In the genomic region with DNA sequence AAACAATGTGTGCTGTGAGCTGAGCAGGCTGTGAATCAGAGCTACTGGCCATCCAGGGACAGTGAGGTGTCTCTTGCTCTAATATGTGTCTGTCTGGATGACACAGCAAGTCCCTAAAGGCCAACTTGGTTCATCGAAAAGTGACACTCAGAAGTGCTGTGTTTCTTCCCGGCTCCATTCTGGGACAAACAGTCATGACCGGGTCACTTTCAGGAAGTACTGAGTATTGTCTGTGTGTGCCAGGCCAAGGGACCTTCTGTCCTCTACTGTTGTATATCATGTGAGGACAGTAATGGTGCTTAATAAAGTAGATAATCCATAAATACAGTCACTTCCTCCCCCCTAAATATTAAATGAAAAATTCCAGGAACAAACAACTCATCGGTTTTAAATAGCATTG, we compare ENCODE assay signal across 15 mouse cellular contexts.
DNase-seq lines count a peak whose midpoint lies in the region; ATAC-seq and TF ChIP-seq lines count a peak whose summit lies in the region.
"Had no signal": no experiment of that assay in that cellular context is flagged by ENCODE, and none has a peak within 500 bp of the region (broad histone marks: within the 10 kb centered on the region; RNA-seq: fewer than 3 reads in every experiment).

No protein-coding gene starts in this region.

- no peak for TF ChIP-seq POLR2A in heart, adult 2 months (IDR thresholded peaks at IDR 0.05; ENCODE audit: insufficient read depth, low read depth, low read length)

- H3K9ac ChIP-seq in heart, adult 2 months (ENCODE audit: low read depth, low read length), result no peak overlapping the region
- no peak overlapping the region for H3K9ac ChIP-seq in lung, embryonic 14.5 days
- no peak overlapping the region for H3K9ac ChIP-seq in midbrain, embryonic 15.5 days
- H3K9ac ChIP-seq: heart, embryonic 13.5 days; hindbrain, embryonic 12.5 days; intestine, embryonic 15.5 days; liver, embryonic 15.5 days; midbrain, embryonic 12.5 days had no signal

- H3K4me3 ChIP-seq in heart, adult 2 months, result no peak overlapping the region
- H3K4me3 ChIP-seq in lung, embryonic 14.5 days (ENCODE audit: low read depth, low read length), result no peak overlapping the region
- H3K4me3 ChIP-seq in midbrain, embryonic 15.5 days, result no peak overlapping the region
- H3K4me3 ChIP-seq: heart, embryonic 13.5 days; hindbrain, embryonic 12.5 days; intestine, embryonic 15.5 days; liver, embryonic 15.5 days; midbrain, embryonic 12.5 days had no signal

- no peaks in the 10 kb centered on the region for H3K79me2 ChIP-seq in heart, adult 2 months (replicated peaks; ENCODE audit: control insufficient read depth, insufficient read depth, low read length)

- no peaks in the 10 kb centered on the region for H3K36me3 ChIP-seq in heart, adult 2 months (ENCODE audit: control insufficient read depth, insufficient read depth, low read length)
- H3K36me3 ChIP-seq in lung, embryonic 14.5 days (ENCODE audit: insufficient read depth), result no peaks in the 10 kb centered on the region
- no peaks in the 10 kb centered on the region for H3K36me3 ChIP-seq in midbrain, embryonic 15.5 days (replicated peaks)
- H3K36me3 ChIP-seq: heart, embryonic 13.5 days; hindbrain, embryonic 12.5 days; intestine, embryonic 15.5 days; liver, embryonic 15.5 days; midbrain, embryonic 12.5 days had no signal

- H3K4me1 ChIP-seq in heart, adult 2 months (ENCODE audit: control insufficient read depth, insufficient read depth, low read length), result peaks cover 15% of the 10 kb centered on the region
- no peaks in the 10 kb centered on the region for H3K4me1 ChIP-seq in lung, embryonic 14.5 days (ENCODE audit: insufficient read depth)
- H3K4me1 ChIP-seq in midbrain, embryonic 15.5 days, result no peaks in the 10 kb centered on the region
- H3K4me1 ChIP-seq: hindbrain, embryonic 12.5 days; intestine, embryonic 15.5 days; liver, embryonic 15.5 days; midbrain, embryonic 12.5 days had no signal

- intact Hi-C loops in heart, adult 2 months (cut with DNase I), result loop anchor here (5.0 kb wide), 2 partner anchors 53 to 123 kb away; a partner anchor contains a TSS
- intact Hi-C loops in heart, postnatal 36 days (cut with DNase I), result loop anchor here (5.0 kb wide), 2 partner anchors 58 to 127 kb away; no protein-coding TSS in a partner anchor

- peak overlapping the region; percentile 30 for H3K27ac ChIP-seq in heart, adult 2 months
- no peak overlapping the region for H3K27ac ChIP-seq in lung, embryonic 14.5 days (ENCODE audit: low read depth)
- no peak overlapping the region for H3K27ac ChIP-seq in midbrain, embryonic 15.5 days
- H3K27ac ChIP-seq: heart, embryonic 13.5 days; hindbrain, embryonic 12.5 days; intestine, embryonic 15.5 days; liver, embryonic 15.5 days; midbrain, embryonic 12.5 days had no signal

- no peak for ATAC-seq in lung, embryonic 14.5 days (ENCODE audit: insufficient read depth)
- no peak for ATAC-seq in midbrain, embryonic 15.5 days (replicated peaks)
- ATAC-seq: activated CD4-positive, CD25-positive, alpha-beta regulatory T cell, adult 4 months; intestine, embryonic 15.5 days had no signal

- no peaks in the 10 kb centered on the region for H3K27me3 ChIP-seq in heart, adult 2 months (ENCODE audit: control insufficient read depth, insufficient read depth, low read length)
- H3K27me3 ChIP-seq in lung, embryonic 14.5 days (ENCODE audit: insufficient read depth, low read length), result no peaks in the 10 kb centered on the region
- no peaks in the 10 kb centered on the region for H3K27me3 ChIP-seq in midbrain, embryonic 15.5 days (replicated peaks)
- H3K27me3 ChIP-seq: heart, embryonic 13.5 days; hindbrain, embryonic 12.5 days; intestine, embryonic 15.5 days; liver, embryonic 15.5 days; midbrain, embryonic 12.5 days had no signal

- no peaks in the 10 kb centered on the region for H3K9me3 ChIP-seq in lung, embryonic 14.5 days (ENCODE audit: low read depth, low read length)
- H3K9me3 ChIP-seq in midbrain, embryonic 15.5 days, result no peaks in the 10 kb centered on the region
- H3K9me3 ChIP-seq: heart, embryonic 13.5 days; hindbrain, embryonic 12.5 days; intestine, embryonic 15.5 days; liver, embryonic 15.5 days; midbrain, embryonic 12.5 days had no signal

- no peak overlapping the region for H3K4me2 ChIP-seq in lung, embryonic 14.5 days
- no peak overlapping the region for H3K4me2 ChIP-seq in midbrain, embryonic 15.5 days
- H3K4me2 ChIP-seq: heart, embryonic 13.5 days; hindbrain, embryonic 12.5 days; intestine, embryonic 15.5 days; liver, embryonic 15.5 days; midbrain, embryonic 12.5 days had no signal

- 0 out of 2 replicates have a peak, but pooled peaks have one; percentile 32 for TF ChIP-seq EP300 in heart, adult 2 months (IDR thresholded peaks at IDR 0.05; ENCODE audit: insufficient read depth, low read depth, low read length)

- DNase-seq in heart, adult 2 months, result no peak
- no peak for DNase-seq in heart, postnatal 36 days
- peak; percentile 26 for DNase-seq in 3T3-L1 (ENCODE audit: low read depth, low spot score)
- DNase-seq in adrenal gland, postnatal 14 days, result peak; percentile 31
- DNase-seq in lung, embryonic 14.5 days, result peak; percentile 7
- DNase-seq in urinary bladder, adult 2 months (ENCODE audit: low spot score), result no peak
- DNase-seq: cerebellum, postnatal 14 days; right cerebral cortex, postnatal 25 days had no signal

- no peak for TF ChIP-seq CTCF in heart, adult 2 months (IDR thresholded peaks at IDR 0.05)
- TF ChIP-seq CTCF in lung, embryonic 14.5 days (IDR thresholded peaks at IDR 0.05; ENCODE audit: low read depth), result no peak

- 40% methylated on average over 4 of the region's 4 CpGs for WGBS in heart, adult 2 months
- WGBS in lung, embryonic 14.5 days, result 58% methylated on average over 4 of the region's 4 CpGs
- WGBS in midbrain, embryonic 15.5 days, result 86% methylated on average over 4 of the region's 4 CpGs

Comparison
In these comparisons a context has a peak if more than half of its experiments do, and no peak if none do; other contexts are left out.
1. DNase-seq: peak in 3T3-L1 (single experiment), adrenal gland, postnatal 14 days (single experiment) and lung, embryonic 14.5 days (single experiment); none in heart, adult 2 months (0 of 2), heart, postnatal 36 days (0 of 2) and urinary bladder, adult 2 months (single experiment).